Mouse (Mus musculus): ENCODE data around the gene Eif2s2. TPM values are rescaled to one million over a fixed set of nuclear protein-coding genes. Genes with fewer than 3 reads are reported as not detected.

Gene Eif2s2
- polyA plus RNA-seq, 1 experiment: 23.3 TPM

- Histone ChIP-seq H3K4me1 (ENCODE audit: control insufficient read depth, insufficient read depth, low read length) (no peaks in the 10 kb centered on the region), H3K27me3 (ENCODE audit: control insufficient read depth, insufficient read depth, low read length) (no peaks in the 10 kb centered on the region), H3K4me3 (ENCODE audit: control insufficient read depth, low read depth, low read length) (no peak overlapping the region), H3K27ac (ENCODE audit: control insufficient read depth, insufficient read depth, low read depth, low read length) (no peak overlapping the region), H3K36me3 (ENCODE audit: control insufficient read depth, insufficient read depth, low read length) (no peaks in the 10 kb centered on the region)
- TF ChIP-seq POLR2A (IDR thresholded peaks at IDR 0.05; ENCODE audit: control insufficient read depth, low read depth, low read length) (no peak), CTCF (IDR thresholded peaks at IDR 0.05; ENCODE audit: control insufficient read depth, insufficient read depth, insufficient replicate concordance, low read depth, low read length) (no peak)
Observed at GRCm38 (mm10) chr2:154848086-154848485, 44.6 kb downstream of the Eif2s2 start.

GRCm38 (mm10) chr2:154836537-154836936 is 56.2 kb downstream of the Eif2s2 start:
- no peak overlapping the region for H3K27ac ChIP-seq (ENCODE audit: control insufficient read depth, insufficient read depth, low read depth, low read length)
- no peak for TF ChIP-seq POLR2A (IDR thresholded peaks at IDR 0.05; ENCODE audit: control insufficient read depth, low read depth, low read length)
- no peak for TF ChIP-seq CTCF (IDR thresholded peaks at IDR 0.05; ENCODE audit: control insufficient read depth, insufficient read depth, insufficient replicate concordance, low read depth, low read length)
- no peaks in the 10 kb centered on the region for H3K27me3 ChIP-seq (ENCODE audit: control insufficient read depth, insufficient read depth, low read length)
- H3K36me3 ChIP-seq (ENCODE audit: control insufficient read depth, insufficient read depth, low read length): no peaks in the 10 kb centered on the region
- no peaks in the 10 kb centered on the region for H3K4me1 ChIP-seq (ENCODE audit: control insufficient read depth, insufficient read depth, low read length)
- H3K4me3 ChIP-seq (ENCODE audit: control insufficient read depth, low read depth, low read length): no peak overlapping the region

GRCm38 (mm10) chr2:154834149-154834865 is 58.4 kb downstream of the Eif2s2 start:
- Histone ChIP-seq H3K27ac (ENCODE audit: control insufficient read depth, insufficient read depth, low read depth, low read length) (no peak overlapping the region), H3K36me3 (ENCODE audit: control insufficient read depth, insufficient read depth, low read length) (no peaks in the 10 kb centered on the region), H3K27me3 (ENCODE audit: control insufficient read depth, insufficient read depth, low read length) (no peaks in the 10 kb centered on the region), H3K4me3 (ENCODE audit: control insufficient read depth, low read depth, low read length) (no peak overlapping the region), H3K4me1 (ENCODE audit: control insufficient read depth, insufficient read depth, low read length) (no peaks in the 10 kb centered on the region)
- no peak for TF ChIP-seq CTCF (IDR thresholded peaks at IDR 0.05; ENCODE audit: control insufficient read depth, insufficient read depth, insufficient replicate concordance, low read depth, low read length)

GRCm38 (mm10) chr2:154832471-154832870 is 60.3 kb downstream of the Eif2s2 start:
- Histone ChIP-seq H3K36me3 (ENCODE audit: control insufficient read depth, insufficient read depth, low read length) (no peaks in the 10 kb centered on the region), H3K4me1 (ENCODE audit: control insufficient read depth, insufficient read depth, low read length) (no peaks in the 10 kb centered on the region), H3K27ac (ENCODE audit: control insufficient read depth, insufficient read depth, low read depth, low read length) (no peak overlapping the region), H3K27me3 (ENCODE audit: control insufficient read depth, insufficient read depth, low read length) (no peaks in the 10 kb centered on the region), H3K4me3 (ENCODE audit: control insufficient read depth, low read depth, low read length) (no peak overlapping the region)
- TF ChIP-seq CTCF (IDR thresholded peaks at IDR 0.05; ENCODE audit: control insufficient read depth, insufficient read depth, insufficient replicate concordance, low read depth, low read length): no peak
- TF ChIP-seq POLR2A (IDR thresholded peaks at IDR 0.05; ENCODE audit: control insufficient read depth, low read depth, low read length): no peak

GRCm38 (mm10) chr2:154827521-154827920 is 65.2 kb downstream of the Eif2s2 start:
- Histone ChIP-seq H3K27me3 (ENCODE audit: control insufficient read depth, insufficient read depth, low read length) (no peaks in the 10 kb centered on the region), H3K36me3 (ENCODE audit: control insufficient read depth, insufficient read depth, low read length) (no peaks in the 10 kb centered on the region), H3K27ac (ENCODE audit: control insufficient read depth, insufficient read depth, low read depth, low read length) (no peak overlapping the region), H3K4me3 (ENCODE audit: control insufficient read depth, low read depth, low read length) (no peak overlapping the region), H3K4me1 (ENCODE audit: control insufficient read depth, insufficient read depth, low read length) (no peaks in the 10 kb centered on the region)
- TF ChIP-seq CTCF (IDR thresholded peaks at IDR 0.05; ENCODE audit: control insufficient read depth, insufficient read depth, insufficient replicate concordance, low read depth, low read length): no peak
- TF ChIP-seq POLR2A (IDR thresholded peaks at IDR 0.05; ENCODE audit: control insufficient read depth, low read depth, low read length): no peak

- Histone ChIP-seq H3K4me3 (ENCODE audit: control insufficient read depth, low read depth, low read length) (no peak overlapping the region), H3K27ac (ENCODE audit: control insufficient read depth, insufficient read depth, low read depth, low read length) (no peak overlapping the region), H3K36me3 (ENCODE audit: control insufficient read depth, insufficient read depth, low read length) (no peaks in the 10 kb centered on the region), H3K4me1 (ENCODE audit: control insufficient read depth, insufficient read depth, low read length) (no peaks in the 10 kb centered on the region), H3K27me3 (ENCODE audit: control insufficient read depth, insufficient read depth, low read length) (no peaks in the 10 kb centered on the region)
- no peak for TF ChIP-seq POLR2A (IDR thresholded peaks at IDR 0.05; ENCODE audit: control insufficient read depth, low read depth, low read length)
- no peak for TF ChIP-seq CTCF (IDR thresholded peaks at IDR 0.05; ENCODE audit: control insufficient read depth, insufficient read depth, insufficient replicate concordance, low read depth, low read length)
Observed at GRCm38 (mm10) chr2:154826054-154826538, 66.6 kb downstream of the Eif2s2 start.

Other genes with a start within 250 kb of the Eif2s2 start
- 133 and 135 TPM in 2 replicates for gene Chmp4b, start 241.2 kb downstream of the Eif2s2 start, polyA plus RNA-seq (2012; rRNA removed)
- not detected in 2 replicates for gene Gm14214, start 122.9 kb downstream of the Eif2s2 start, polyA plus RNA-seq (2012; rRNA removed)
- 62.8 and 64.0 TPM in 2 replicates for gene Raly, start 101.8 kb downstream of the Eif2s2 start, polyA plus RNA-seq (2012; rRNA removed)
- gene a, start 101.5 kb downstream of the Eif2s2 start, polyA plus RNA-seq (2012; rRNA removed): 1.4 and 2.9 TPM in 2 replicates
- 42.6 and 58.7 TPM in 2 replicates for gene Gm14226, start 125.3 kb upstream of the Eif2s2 start, polyA plus RNA-seq (2012; rRNA removed)
- gene Ahcy, start 181.6 kb upstream of the Eif2s2 start, polyA plus RNA-seq (2012; rRNA removed): 28.3 and 30.3 TPM in 2 replicates
- 6.6 and 8.1 TPM in 2 replicates for gene Itch, start 240.6 kb upstream of the Eif2s2 start, polyA plus RNA-seq (2012; rRNA removed)

All from testis, adult 2 months (tissue).